Mouse (Mus musculus) bone marrow, adult 2 months (tissue): ENCODE measurements at regions not wholly inside any gene's neighbourhood (a gene's known extent, or its start where the extent isn't known, plus 50 kb on each side); places are given as distances from the start of the nearest gene placed in this dataset.

ENCODE experiments used
- CTCF ChIP-seq: fragments of 200-500 bp; IDR thresholded peaks from 2 replicates; pipeline ENCODE4 v1.5.1; 2011; ENCODE audit warnings: low read length, control low read depth; ENCODE audit not compliant: control insufficient read depth, insufficient read depth
- POLR2A ChIP-seq: fragments of 200-500 bp; IDR thresholded peaks from 2 replicates; pipeline ENCODE4 v1.6.1; 2011; ENCODE audit warnings: low read depth, mild to moderate bottlenecking, control low read depth, low read length, borderline replicate concordance; ENCODE audit not compliant: control insufficient read depth

DNA sequence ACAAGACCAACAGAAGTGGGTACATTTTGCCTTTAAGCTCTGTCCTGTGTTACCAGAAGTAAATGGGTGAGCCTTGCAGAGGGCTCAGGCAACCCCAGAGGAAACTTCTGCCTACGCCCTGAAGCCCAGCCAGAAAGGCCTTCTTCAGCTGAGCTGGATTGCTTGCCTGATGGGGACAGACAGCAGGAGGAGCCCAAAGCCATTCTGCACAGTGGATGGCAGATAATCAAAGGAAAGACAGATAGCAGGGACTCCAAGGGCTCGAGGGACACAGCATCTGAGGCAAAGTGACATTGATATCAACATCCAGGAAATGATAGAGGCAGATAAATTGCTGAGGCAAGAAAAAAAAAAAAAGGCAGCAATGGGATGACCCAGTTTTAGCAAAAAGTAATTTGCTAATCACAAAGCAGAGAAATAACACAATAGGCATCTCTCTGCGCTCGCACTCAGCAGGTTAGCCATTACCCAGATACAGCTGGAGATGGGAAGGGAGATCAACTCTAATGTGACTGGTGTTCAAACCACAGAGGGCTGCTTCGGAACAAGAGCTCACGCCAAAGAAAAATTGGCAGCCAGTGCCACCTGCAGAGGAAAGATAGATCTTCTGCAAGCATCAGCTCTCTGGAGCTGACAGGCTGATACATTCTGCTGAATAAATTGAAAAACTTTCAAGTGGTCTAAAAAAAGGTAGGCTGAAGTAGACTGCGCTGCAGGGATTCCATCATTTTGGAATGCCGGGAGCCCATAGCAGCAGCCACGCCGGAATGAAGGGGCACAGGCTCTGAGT, 494.8 kb downstream of the Prim2 start:
- no peak for TF ChIP-seq POLR2A
- TF ChIP-seq CTCF, result no peak
